ENCODE assay signal across 27 mouse cellular contexts in the genomic region with DNA sequence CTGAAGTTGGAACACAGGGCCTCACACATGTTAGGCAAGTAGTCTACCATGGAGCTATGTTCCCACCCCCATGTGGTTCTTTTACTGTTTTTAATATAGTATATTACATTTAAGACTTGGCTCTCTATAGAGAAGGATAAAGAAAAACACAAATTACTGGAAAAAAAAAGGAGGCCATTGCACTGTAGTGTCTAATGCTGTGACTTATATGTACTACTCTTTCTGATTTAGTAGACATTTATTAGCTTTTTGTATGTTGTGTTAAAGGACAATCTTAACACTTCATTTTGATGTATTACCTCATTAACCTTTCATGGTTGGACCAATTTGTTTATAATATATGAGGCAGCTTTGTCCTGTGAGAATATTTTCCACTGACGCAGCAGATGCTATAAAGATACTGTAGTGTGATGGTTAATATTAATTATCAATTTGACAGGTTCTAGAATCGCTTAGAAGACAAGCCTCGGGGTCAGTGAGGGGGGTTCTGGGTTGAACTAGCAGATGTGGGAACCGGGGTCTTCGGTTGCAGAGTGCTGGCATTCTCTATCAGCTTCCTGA. TPM values are rescaled to one million over a fixed set of nuclear protein-coding genes. Genes with fewer than 3 reads are reported as not detected.
A peak's percentile ranks its signal among the peaks of the same experiment; 100 is the strongest.
DNase-seq lines count a peak whose midpoint lies in the region; ATAC-seq and TF ChIP-seq lines count a peak whose summit lies in the region.
"Had no signal": no experiment of that assay in that cellular context is flagged by ENCODE, and none has a peak within 500 bp of the region (broad histone marks: within the 10 kb centered on the region; RNA-seq: fewer than 3 reads in every experiment).

No protein-coding gene starts in this region.

- H3K27ac ChIP-seq in kidney, embryonic 14.5 days (ENCODE audit: low read depth, low read length) = no peak overlapping the region
- no peak overlapping the region for H3K27ac ChIP-seq in kidney, postnatal 0 days
- H3K27ac ChIP-seq in neural tube, embryonic 12.5 days = no peak overlapping the region
- H3K27ac ChIP-seq in neural tube, embryonic 15.5 days (replicated peaks) = no peak overlapping the region
- H3K27ac ChIP-seq: embryonic facial prominence, embryonic 10.5 days; embryonic facial prominence, embryonic 13.5 days; forebrain, embryonic 12.5 days; forebrain, embryonic 15.5 days; heart, embryonic 15.5 days; hindbrain, embryonic 10.5 days; hindbrain, embryonic 13.5 days had no signal

- no peak overlapping the region for H3K4me3 ChIP-seq in kidney, embryonic 14.5 days (ENCODE audit: low read length)
- no peak overlapping the region for H3K4me3 ChIP-seq in kidney, postnatal 0 days (replicated peaks; ENCODE audit: low read depth, low read length)
- no peak overlapping the region for H3K4me3 ChIP-seq in neural tube, embryonic 12.5 days
- H3K4me3 ChIP-seq in neural tube, embryonic 15.5 days (replicated peaks) = no peak overlapping the region
- H3K4me3 ChIP-seq: embryonic facial prominence, embryonic 10.5 days; embryonic facial prominence, embryonic 13.5 days; erythroblast, embryonic 14.5 days; forebrain, embryonic 12.5 days; forebrain, embryonic 15.5 days; heart, embryonic 12.5 days; heart, embryonic 15.5 days; hindbrain, embryonic 10.5 days; hindbrain, embryonic 13.5 days had no signal

- H3K9me3 ChIP-seq in kidney, embryonic 14.5 days (ENCODE audit: control insufficient read depth, low read length) = 0 out of 2 replicates have a peak, but pooled peaks cover 3% of the 10 kb centered on the region
- H3K9me3 ChIP-seq in kidney, postnatal 0 days (replicated peaks; ENCODE audit: low read length) = no peaks in the 10 kb centered on the region
- H3K9me3 ChIP-seq in neural tube, embryonic 12.5 days = no peaks in the 10 kb centered on the region
- H3K9me3 ChIP-seq in neural tube, embryonic 15.5 days (replicated peaks) = no peaks in the 10 kb centered on the region
- H3K9me3 ChIP-seq: embryonic facial prominence, embryonic 10.5 days; embryonic facial prominence, embryonic 13.5 days; forebrain, embryonic 12.5 days; forebrain, embryonic 15.5 days; heart, embryonic 12.5 days; heart, embryonic 15.5 days; hindbrain, embryonic 10.5 days; hindbrain, embryonic 13.5 days had no signal

- no peaks in the 10 kb centered on the region for H3K4me1 ChIP-seq in kidney, embryonic 14.5 days (ENCODE audit: control insufficient read depth, insufficient read depth, low read length)
- H3K4me1 ChIP-seq in kidney, postnatal 0 days (replicated peaks; ENCODE audit: insufficient read depth, low read length) = peaks cover 3% of the 10 kb centered on the region; the same call in 1 of the 2 replicates
- H3K4me1 ChIP-seq in neural tube, embryonic 12.5 days = no peaks in the 10 kb centered on the region
- no peaks in the 10 kb centered on the region for H3K4me1 ChIP-seq in neural tube, embryonic 15.5 days
- H3K4me1 ChIP-seq: forebrain, embryonic 12.5 days; forebrain, embryonic 15.5 days; heart, embryonic 15.5 days had no signal

- H3K27me3 ChIP-seq in kidney, embryonic 14.5 days (ENCODE audit: control insufficient read depth, insufficient read depth, low read length) = no peaks in the 10 kb centered on the region
- no peaks in the 10 kb centered on the region for H3K27me3 ChIP-seq in kidney, postnatal 0 days (ENCODE audit: insufficient read depth, low read length)
- H3K27me3 ChIP-seq in neural tube, embryonic 12.5 days (replicated peaks) = no peaks in the 10 kb centered on the region
- H3K27me3 ChIP-seq in neural tube, embryonic 15.5 days (replicated peaks) = no peaks in the 10 kb centered on the region
- H3K27me3 ChIP-seq: embryonic facial prominence, embryonic 13.5 days; forebrain, embryonic 12.5 days; forebrain, embryonic 15.5 days; heart, embryonic 12.5 days; heart, embryonic 15.5 days; hindbrain, embryonic 13.5 days had no signal

- no peak for TF ChIP-seq CTCF in kidney, postnatal 0 days (IDR thresholded peaks at IDR 0.05; ENCODE audit: low read depth)

- peak; percentile 72 for ATAC-seq in kidney, embryonic 14.5 days (ENCODE audit: low FRiP score, low TSS enrichment)
- ATAC-seq in kidney, postnatal 0 days (replicated peaks; ENCODE audit: low FRiP score, low read depth) = peak; percentile 57; the same call in 1 of the 2 replicates
- ATAC-seq in neural tube, embryonic 12.5 days (ENCODE audit: low FRiP score, low read depth) = peak; percentile 33
- no peak for ATAC-seq in neural tube, embryonic 15.5 days (ENCODE audit: low FRiP score)
- ATAC-seq: activated CD4-positive, CD25-positive, alpha-beta regulatory T cell, adult 4 months; forebrain, embryonic 15.5 days had no signal

- H3K4me2 ChIP-seq in kidney, embryonic 14.5 days (replicated peaks; ENCODE audit: low read depth, low read length) = no peak overlapping the region
- H3K4me2 ChIP-seq in kidney, postnatal 0 days (ENCODE audit: low read length) = no peak overlapping the region
- H3K4me2 ChIP-seq in neural tube, embryonic 12.5 days (replicated peaks) = no peak overlapping the region
- no peak overlapping the region for H3K4me2 ChIP-seq in neural tube, embryonic 15.5 days
- H3K4me2 ChIP-seq: embryonic facial prominence, embryonic 13.5 days; forebrain, embryonic 12.5 days; forebrain, embryonic 15.5 days; heart, embryonic 12.5 days; heart, embryonic 15.5 days; hindbrain, embryonic 13.5 days had no signal

- no peak for DNase-seq in kidney, adult 11 months
- peak; percentile 89 for DNase-seq in kidney, postnatal 0 days (ENCODE audit: low spot score)
- DNase-seq in kidney, adult 9 months = no peak
- DNase-seq: adrenal gland, adult 8-10 months; adrenal gland, postnatal 25 days; cerebellum, adult 11-12 months; cerebellum, adult 8-10 months; cerebellum, postnatal 10 days; cerebellum, postnatal 36 days; embryo, embryonic 11 days; gastrocnemius, postnatal 25 days; heart, adult 18-20 months; heart, postnatal 10 days; heart, postnatal 36 days had no signal

- no peak overlapping the region for H3K9ac ChIP-seq in kidney, embryonic 14.5 days (ENCODE audit: low read depth, low read length)
- no peak overlapping the region for H3K9ac ChIP-seq in kidney, postnatal 0 days (ENCODE audit: low read depth, low read length)
- H3K9ac ChIP-seq in neural tube, embryonic 12.5 days = no peak overlapping the region
- H3K9ac ChIP-seq in neural tube, embryonic 15.5 days (replicated peaks) = no peak overlapping the region
- H3K9ac ChIP-seq: embryonic facial prominence, embryonic 13.5 days; forebrain, embryonic 12.5 days; forebrain, embryonic 15.5 days; heart, embryonic 12.5 days; heart, embryonic 15.5 days; hindbrain, embryonic 13.5 days had no signal

- H3K36me3 ChIP-seq in kidney, embryonic 14.5 days (ENCODE audit: control insufficient read depth, insufficient read depth, low read length) = no peaks in the 10 kb centered on the region
- H3K36me3 ChIP-seq in kidney, postnatal 0 days (ENCODE audit: insufficient read depth, low read length) = no peaks in the 10 kb centered on the region
- no peaks in the 10 kb centered on the region for H3K36me3 ChIP-seq in neural tube, embryonic 12.5 days
- no peaks in the 10 kb centered on the region for H3K36me3 ChIP-seq in neural tube, embryonic 15.5 days
- H3K36me3 ChIP-seq: embryonic facial prominence, embryonic 10.5 days; embryonic facial prominence, embryonic 13.5 days; forebrain, embryonic 12.5 days; forebrain, embryonic 15.5 days; heart, embryonic 12.5 days; heart, embryonic 15.5 days; hindbrain, embryonic 10.5 days; hindbrain, embryonic 13.5 days had no signal

- 46% methylated on average over 5 of the region's 5 CpGs for WGBS in kidney, embryonic 14.5 days
- 38% methylated on average over 5 of the region's 5 CpGs for WGBS in kidney, postnatal 0 days
- WGBS in neural tube, embryonic 12.5 days = 54% methylated on average over 5 of the region's 5 CpGs
- 50% methylated on average over 5 of the region's 5 CpGs for WGBS in neural tube, embryonic 15.5 days

RNA-seq across cellular contexts. Expression of a gene that starts 26.5 kb away (rescaled TPM):
- polyA plus RNA-seq in kidney, embryonic 14.5 days (2014; fragmentation: Nextera tagmentation; extraction: Ambion mirVana) = 7.2 and 8.7 TPM in 2 replicates
- polyA plus RNA-seq in kidney, postnatal 0 days (2015; fragmentation: Nextera tagmentation; extraction: Ambion mirVana) = 6.9 and 7.1 TPM in 2 replicates
- 6.1 and 7.6 TPM in 2 replicates for polyA plus RNA-seq in neural tube, embryonic 12.5 days (2016; fragmentation: Nextera tagmentation; extraction: Ambion mirVana)
- 7.2 and 9.7 TPM in 2 replicates for polyA plus RNA-seq in neural tube, embryonic 15.5 days (2015; fragmentation: Nextera tagmentation; extraction: Ambion mirVana)
- polyA plus RNA-seq: erythroblast, embryonic 14.5 days had no signal
